Mouse (Mus musculus) ES-E14 (cell line): ENCODE results near the gene Masp2. TPM values are rescaled to one million over a fixed set of nuclear protein-coding genes. Genes with fewer than 3 reads are reported as not detected.
A peak's percentile ranks its signal among the peaks of the same experiment; 100 is the strongest.

Experiments
- DNase-seq: peaks from one replicate; pipeline ENCODE4 v3.0.0-alpha.2; 2013; ENCODE audit warnings: low read depth, low spot score
- H3K27ac ChIP-seq: 2 replicates; pipeline ENCODE4 v1.5.1; 2012; ENCODE audit warnings: low read depth, mild to moderate bottlenecking, low read length, moderate library complexity, mixed read lengths; ENCODE audit not compliant: poor library complexity, insufficient read depth, severe bottlenecking
- H3K36me3 ChIP-seq: 2 replicates; pipeline ENCODE4 v1.6.1; 2012; ENCODE audit warnings: mild to moderate bottlenecking, low read length, moderate library complexity, mixed read lengths; ENCODE audit not compliant: control insufficient read depth, poor library complexity, insufficient read depth, severe bottlenecking
- H3K4me1 ChIP-seq, 2 experiments: fragments of 150-350 bp in 1 of 2; sonication (generic) in 1 of 2; 2 replicates each; pipeline ENCODE4 v1.6.1; 2012; ENCODE audit warnings: low read length in 2 of 2, mild to moderate bottlenecking in 1 of 2, mixed read lengths in 1 of 2; ENCODE audit not compliant: control insufficient read depth in 2 of 2, insufficient read depth in 2 of 2, poor library complexity in 1 of 2
- H3K4me3 ChIP-seq, 2 experiments: fragments of 150-350 bp in 1 of 2; sonication (generic) in 1 of 2; 2 replicates each; pipeline ENCODE4 v1.5.1; 2012; ENCODE audit warnings: low read length in 2 of 2, low read depth in 1 of 2, mild to moderate bottlenecking in 1 of 2, mixed read lengths in 1 of 2; ENCODE audit not compliant: insufficient read depth in 1 of 2, poor library complexity in 1 of 2, severe bottlenecking in 1 of 2
- H3K9ac ChIP-seq: 2 replicates; pipeline ENCODE4 v1.6.1; 2012; ENCODE audit warnings: low read depth, mild to moderate bottlenecking, low read length, mixed read lengths; ENCODE audit not compliant: poor library complexity, insufficient read depth, severe bottlenecking
- H3K9me3 ChIP-seq: fragments of 150-350 bp; sonication (generic); 2 replicates; pipeline ENCODE4 v1.6.1; 2012; ENCODE audit warnings: low read depth, mild to moderate bottlenecking, low read length; ENCODE audit not compliant: control insufficient read depth, insufficient read depth
- CHD2 ChIP-seq: IDR thresholded peaks from 2 replicates; pipeline ENCODE4 v1.6.1; 2014; ENCODE audit warnings: mild to moderate bottlenecking, low read depth, low read length, inconsistent platforms
- HCFC1 ChIP-seq: IDR thresholded peaks from 2 replicates; pipeline ENCODE4 v1.6.1; 2012; ENCODE audit warnings: low read length, inconsistent platforms, borderline replicate concordance; ENCODE audit not compliant: insufficient read depth
- MAFK ChIP-seq: IDR thresholded peaks from 2 replicates; pipeline ENCODE4 v1.6.1; 2014; ENCODE audit warnings: mild to moderate bottlenecking, low read depth, low read length, inconsistent platforms; ENCODE audit not compliant: insufficient read depth
- ZC3H11A ChIP-seq: IDR thresholded peaks from 2 replicates; pipeline ENCODE4 v1.6.1; 2012; ENCODE audit warnings: low read depth, mild to moderate bottlenecking, inconsistent platforms, low read length, borderline replicate concordance
- ZNF384 ChIP-seq: IDR thresholded peaks from 2 replicates; pipeline ENCODE4 v1.6.1; 2012; ENCODE audit warnings: low read depth, low read length, inconsistent platforms
- in situ Hi-C, 2 experiments: fragments of 600-800 bp; cut with MboI; formaldehyde crosslinking; loops; one replicate each; pipeline ENCODE4 v1.15.1; 2025; ENCODE audit warnings: low sequenced_read_pairs in 2 of 2, inconsistent platforms in 1 of 2; ENCODE audit not compliant: unreplicated experiment in 2 of 2
- total RNA-seq: library from RNA; depleted of rRNA; stranded (reverse); fragments of 300-350 nt; gene quantifications from 2 replicates; pipeline ENCODE4 v1.2.3, GENCODE M21; 2012

The Masp2 gene
- total RNA-seq, 1 experiment, result 3.7 TPM

DNA sequence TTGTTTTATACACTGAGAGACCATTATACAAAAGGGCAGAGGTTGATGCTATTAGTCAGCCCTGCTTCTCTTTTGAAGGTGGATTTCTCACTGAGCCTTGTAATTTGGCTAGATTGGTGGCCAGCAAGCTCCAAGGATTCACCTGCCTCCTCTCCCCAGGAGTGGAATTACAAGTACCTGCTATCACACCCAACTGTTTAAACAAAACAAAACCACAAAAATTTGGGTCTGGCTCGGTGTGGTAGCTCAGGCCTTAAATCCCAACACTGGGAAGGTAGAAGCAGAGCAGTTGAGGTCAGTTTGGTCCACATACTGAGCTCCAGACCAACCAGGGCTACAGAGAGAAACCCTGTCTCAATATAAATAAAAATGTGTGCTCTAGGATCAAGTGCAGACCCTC lies 17.5 kb downstream of the Masp2 start:
- Histone ChIP-seq H3K4me1 (peaks cover 3 to 6% of the 10 kb centered on the region in 2 experiments; a peak in 3 of 4 replicates), H3K9me3 (no peaks in the 10 kb centered on the region), H3K36me3 (peaks cover 73% of the 10 kb centered on the region), H3K9ac (no peak overlapping the region), H3K4me3 (no peak overlapping the region), H3K27ac (no peak overlapping the region)
- TF ChIP-seq CHD2 (no peak), ZC3H11A (no peak), ZNF384 (no peak), MAFK (no peak), HCFC1 (no peak)
- in situ Hi-C loops, result no loop called here
- DNase-seq, result no peak

DNA sequence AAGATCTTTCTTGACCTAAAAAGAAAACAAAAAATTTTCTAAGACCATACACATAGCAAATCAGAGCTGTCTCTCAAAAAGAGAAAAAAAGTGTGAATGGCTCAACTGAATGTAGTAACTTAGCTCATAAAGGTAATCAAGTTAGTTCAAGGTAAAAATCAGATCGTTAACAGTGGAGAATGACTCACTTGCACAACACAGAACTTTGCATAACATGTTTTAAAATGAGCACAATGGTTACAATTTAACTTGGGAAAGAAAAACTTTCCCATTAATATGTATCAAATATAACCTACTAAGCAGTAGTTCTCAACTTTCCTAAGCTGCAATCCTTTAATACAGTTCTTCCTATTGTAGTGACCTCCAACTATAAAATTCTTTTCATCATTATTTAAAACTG lies 18.4 kb downstream of the Masp2 start:
- in situ Hi-C loops, result no loop called here
- Histone ChIP-seq H3K9ac (no peak overlapping the region), H3K36me3 (peaks cover 71% of the 10 kb centered on the region), H3K4me3 (no peak overlapping the region), H3K27ac (no peak overlapping the region), H3K4me1 (peaks cover 5 to 7% of the 10 kb centered on the region in 2 experiments; a peak in 2 of 4 replicates), H3K9me3 (no peaks in the 10 kb centered on the region)
- no peak for TF ChIP-seq HCFC1
- TF ChIP-seq CHD2, result no peak
- no peak for TF ChIP-seq ZNF384
- no peak for DNase-seq

DNA sequence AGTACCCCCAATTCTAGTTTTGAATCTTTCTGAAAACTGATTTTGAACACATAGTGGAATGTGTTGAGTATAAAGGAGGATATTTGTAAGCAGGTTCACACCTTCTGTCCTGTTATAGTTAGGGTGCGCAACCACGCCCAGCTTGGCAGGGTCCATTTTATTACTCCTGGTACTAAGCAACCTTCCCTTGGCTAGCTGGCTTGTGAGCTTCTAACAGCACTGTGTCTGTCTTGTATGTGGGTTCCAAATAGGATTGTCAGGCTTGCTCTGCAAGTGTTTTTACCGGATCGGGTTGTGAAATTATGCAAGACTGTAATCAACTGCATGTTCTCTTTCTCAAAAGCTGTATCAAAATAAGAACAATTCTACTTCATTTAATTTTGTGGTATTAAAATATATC lies 20.1 kb downstream of the Masp2 start:
- H3K27ac ChIP-seq, result no peak overlapping the region
- no peak overlapping the region for H3K9ac ChIP-seq
- no peak overlapping the region for H3K4me3 ChIP-seq
- no peak for DNase-seq
- H3K9me3 ChIP-seq, result no peaks in the 10 kb centered on the region
- TF ChIP-seq HCFC1, result no peak
- TF ChIP-seq ZNF384, result no peak
- TF ChIP-seq ZC3H11A, result no peak
- TF ChIP-seq CHD2, result no peak
- no peak for TF ChIP-seq MAFK
- H3K4me1 ChIP-seq, result peaks cover 5 to 7% of the 10 kb centered on the region in 2 experiments; a peak in 2 of 4 replicates
- in situ Hi-C loops, result no loop called here
- peaks cover 66% of the 10 kb centered on the region for H3K36me3 ChIP-seq

DNA sequence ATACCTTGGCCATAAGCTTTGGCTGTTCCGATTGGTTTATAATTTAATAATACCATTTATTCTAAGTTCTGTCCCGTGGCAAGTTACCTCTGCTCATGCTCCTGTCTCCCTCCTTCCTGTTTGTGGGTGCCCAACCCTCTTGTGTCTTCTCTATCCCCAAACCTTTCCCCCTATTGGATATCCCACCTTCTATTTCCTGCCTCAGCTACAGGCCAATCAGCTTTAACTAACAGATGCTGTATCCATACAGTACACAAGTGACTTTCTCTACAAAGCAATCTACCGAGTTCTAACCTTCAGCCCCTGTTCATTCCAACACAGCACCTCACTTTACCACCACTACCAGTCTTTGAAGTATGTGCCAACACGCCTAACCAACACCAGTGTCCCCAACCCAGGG lies 21.3 kb downstream of the Masp2 start:
- in situ Hi-C loops, result no loop called here
- H3K9me3 ChIP-seq, result no peaks in the 10 kb centered on the region
- H3K4me3 ChIP-seq, result peak overlapping the region; percentile 8 to 100
- DNase-seq, result no peak
- peaks cover 7 to 8% of the 10 kb centered on the region in 2 experiments; a peak in 2 of 4 replicates for H3K4me1 ChIP-seq
- no peak overlapping the region for H3K27ac ChIP-seq
- peak overlapping the region; percentile 61 for H3K9ac ChIP-seq
- TF ChIP-seq CHD2, result no peak
- TF ChIP-seq MAFK, result no peak
- TF ChIP-seq HCFC1, result no peak
- TF ChIP-seq ZNF384, result no peak
- no peak for TF ChIP-seq ZC3H11A
- peaks cover 60% of the 10 kb centered on the region for H3K36me3 ChIP-seq

DNA sequence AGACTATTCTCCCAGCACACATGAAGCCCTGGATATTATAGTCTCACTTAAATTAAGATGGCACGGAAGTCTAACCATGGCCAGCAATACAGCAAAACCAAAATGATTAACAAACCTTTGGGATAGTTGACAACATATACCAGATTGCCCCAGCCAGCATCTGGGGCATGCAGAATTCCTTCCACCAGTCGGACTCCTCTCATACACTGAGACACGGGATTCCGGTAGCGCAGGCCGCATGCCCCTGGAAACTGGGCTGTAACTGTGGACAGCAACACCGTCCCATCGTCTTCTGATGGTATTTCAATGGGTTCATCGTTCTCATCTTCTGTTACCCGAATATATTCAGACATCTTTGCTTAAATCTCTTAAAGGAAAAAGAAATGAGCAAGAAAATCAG lies 22.7 kb downstream of the Masp2 start:
- no peak for DNase-seq
- Histone ChIP-seq H3K9ac (peak overlapping the region; percentile 64), H3K27ac (no peak overlapping the region), H3K9me3 (no peaks in the 10 kb centered on the region), H3K36me3 (peaks cover 46% of the 10 kb centered on the region), H3K4me1 (peaks cover 7 to 8% of the 10 kb centered on the region in 2 experiments; a peak in 2 of 4 replicates), H3K4me3 (peak overlapping the region; percentile 83 to 100)
- TF ChIP-seq ZC3H11A (no peak), HCFC1 (no peak), ZNF384 (no peak), MAFK (no peak), CHD2 (no peak; the same call in 1 of the 2 replicates)
- in situ Hi-C loops, result no loop called here
